Mouse (Mus musculus) adrenal gland, postnatal 10 days (tissue): ENCODE data around the gene Nup160. TPM values are rescaled to one million over a fixed set of nuclear protein-coding genes. Genes with fewer than 3 reads are reported as not detected.

Experiments used
- DNase-seq: peaks from one replicate; pipeline ENCODE4 v3.0.0; 2021; ENCODE audit warnings: mixed read lengths
- total RNA-seq, 2 experiments: library from RNA; stranded (reverse); gene quantifications; 2 replicates each; pipeline ENCODE4 v1.2.3; 2021

The Nup160 gene
- total RNA-seq, 2 experiments from 2014 or later = 17.7 to 25.7 TPM

DNA sequence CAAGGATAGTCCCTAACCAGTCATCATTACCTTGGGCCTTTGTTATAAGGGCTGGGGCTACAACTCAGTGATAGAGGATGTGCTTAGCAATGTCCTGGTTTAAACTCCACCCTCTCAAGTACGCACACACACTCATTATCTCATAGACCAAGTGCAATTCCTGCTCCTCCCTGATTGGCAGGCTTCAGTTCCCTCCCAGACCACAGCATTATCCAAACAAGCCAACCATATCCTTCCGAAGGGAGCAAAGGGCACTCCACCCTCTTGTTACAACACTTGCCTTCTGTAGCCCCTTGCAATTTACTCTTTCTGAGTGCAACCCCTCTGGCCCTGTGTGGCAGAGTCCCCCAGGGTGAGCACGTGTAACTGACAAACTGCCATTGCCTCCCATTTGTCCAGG lies 15.6 kb upstream of the Nup160 start:
- DNase-seq = no peak

DNA sequence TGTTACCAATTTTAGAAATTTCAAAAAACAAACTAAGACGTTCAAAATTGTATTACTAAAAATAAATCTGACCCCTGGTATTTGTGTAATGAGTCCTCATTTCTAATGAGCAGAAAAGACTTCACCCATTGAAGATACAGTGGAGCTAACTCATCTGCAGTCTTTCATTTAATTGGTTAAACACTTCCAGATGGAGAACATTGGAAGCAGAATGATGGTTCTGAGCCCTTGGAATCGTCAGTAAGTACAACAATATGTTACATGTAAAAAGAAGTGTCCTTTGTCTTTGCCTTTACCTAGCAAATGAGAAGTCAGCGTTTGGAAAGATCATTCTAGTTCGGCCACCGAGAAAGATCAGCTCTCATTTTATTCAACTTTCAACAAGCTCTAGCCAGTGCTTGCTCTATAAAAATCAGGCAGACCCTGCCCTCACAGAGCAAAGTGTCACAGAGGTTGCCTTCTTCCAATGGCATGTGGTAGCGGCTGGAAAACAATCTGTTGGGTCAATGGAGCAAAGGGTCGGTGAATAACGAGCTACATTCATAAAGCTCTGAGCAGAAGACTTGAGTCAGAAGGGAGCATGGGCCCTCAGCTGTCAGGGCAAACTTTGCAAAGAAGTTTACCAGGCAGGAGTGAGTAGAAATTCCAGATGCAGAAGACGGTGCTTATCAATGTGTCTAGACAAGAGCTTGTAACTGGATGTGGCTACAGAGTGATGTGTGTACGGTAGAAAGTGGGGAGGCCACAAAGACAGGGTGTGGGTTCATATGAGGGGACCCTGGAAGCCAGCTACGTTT lies 10.2 kb upstream of the Nup160 start:
- DNase-seq = no peak

DNA sequence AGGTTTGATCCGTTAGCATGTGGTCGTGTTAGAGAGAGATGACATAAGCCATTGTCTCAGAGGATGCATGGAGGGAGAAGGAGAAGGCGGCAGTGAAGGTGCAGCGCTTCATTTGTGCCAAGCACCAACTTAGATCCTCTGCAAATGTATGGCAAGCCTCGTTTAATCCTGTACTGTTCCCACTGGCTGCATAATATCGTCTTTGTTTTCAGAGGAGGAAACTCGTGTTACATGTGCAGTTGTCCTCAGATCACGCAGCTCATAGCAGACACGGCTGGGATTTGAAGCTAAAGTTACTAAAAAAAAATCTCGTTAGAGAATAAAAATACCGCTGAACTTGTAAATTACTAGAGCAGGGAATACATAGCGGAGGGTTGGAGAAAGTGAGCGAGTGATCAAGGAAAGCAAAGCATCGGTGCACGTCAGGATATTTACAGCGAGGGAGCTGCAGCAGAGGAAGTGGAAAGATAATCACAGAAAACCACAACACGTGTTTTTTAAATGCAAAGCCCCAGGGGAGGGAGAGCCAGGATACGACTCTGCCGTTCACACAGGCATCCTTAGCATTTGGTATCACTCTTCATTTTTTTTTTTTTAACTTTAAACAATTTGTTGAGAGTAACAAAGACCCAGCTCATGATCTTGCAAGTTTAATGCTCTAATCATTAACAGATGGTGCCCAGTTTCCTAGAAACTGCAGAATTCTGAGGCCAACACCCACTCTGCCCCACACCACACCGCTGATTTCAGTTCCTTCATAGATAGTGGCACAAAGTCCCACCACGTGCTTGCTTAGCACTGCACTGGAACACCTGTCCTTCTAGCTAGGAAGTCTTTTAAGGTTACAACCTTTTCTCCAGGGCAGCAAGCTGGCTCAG lies 9.4 kb upstream of the Nup160 start:
- DNase-seq = no peak

DNA sequence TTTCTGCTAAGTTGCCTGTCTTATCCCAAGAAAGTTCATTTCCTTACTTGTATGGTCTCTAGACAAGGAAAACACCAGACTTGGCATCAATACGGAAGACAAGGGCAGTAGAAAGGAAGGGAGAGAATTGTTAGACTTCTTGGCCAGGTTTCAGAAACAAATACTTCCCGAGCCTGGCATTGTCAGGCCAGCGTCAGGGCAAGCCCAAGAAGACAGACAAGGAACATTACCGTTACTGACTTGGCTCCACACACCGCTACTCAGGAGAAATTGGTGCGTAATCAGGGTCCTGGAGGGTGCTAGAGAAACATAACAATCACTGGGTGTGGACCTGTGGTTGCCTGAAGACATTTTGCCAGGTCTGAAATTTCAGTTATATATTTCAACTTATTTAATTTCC lies 6.7 kb upstream of the Nup160 start:
- DNase-seq = no peak

- no peak for DNase-seq
Measured at GRCm38 (mm10) chr2:90673339-90673738, 3.7 kb upstream of the Nup160 start.

GRCm38 (mm10) chr2:90674555-90674954 lies 2.5 kb upstream of the Nup160 start:
- no peak for DNase-seq

GRCm38 (mm10) chr2:90675488-90675887 lies 1.5 kb upstream of the Nup160 start:
- no peak for DNase-seq

DNA sequence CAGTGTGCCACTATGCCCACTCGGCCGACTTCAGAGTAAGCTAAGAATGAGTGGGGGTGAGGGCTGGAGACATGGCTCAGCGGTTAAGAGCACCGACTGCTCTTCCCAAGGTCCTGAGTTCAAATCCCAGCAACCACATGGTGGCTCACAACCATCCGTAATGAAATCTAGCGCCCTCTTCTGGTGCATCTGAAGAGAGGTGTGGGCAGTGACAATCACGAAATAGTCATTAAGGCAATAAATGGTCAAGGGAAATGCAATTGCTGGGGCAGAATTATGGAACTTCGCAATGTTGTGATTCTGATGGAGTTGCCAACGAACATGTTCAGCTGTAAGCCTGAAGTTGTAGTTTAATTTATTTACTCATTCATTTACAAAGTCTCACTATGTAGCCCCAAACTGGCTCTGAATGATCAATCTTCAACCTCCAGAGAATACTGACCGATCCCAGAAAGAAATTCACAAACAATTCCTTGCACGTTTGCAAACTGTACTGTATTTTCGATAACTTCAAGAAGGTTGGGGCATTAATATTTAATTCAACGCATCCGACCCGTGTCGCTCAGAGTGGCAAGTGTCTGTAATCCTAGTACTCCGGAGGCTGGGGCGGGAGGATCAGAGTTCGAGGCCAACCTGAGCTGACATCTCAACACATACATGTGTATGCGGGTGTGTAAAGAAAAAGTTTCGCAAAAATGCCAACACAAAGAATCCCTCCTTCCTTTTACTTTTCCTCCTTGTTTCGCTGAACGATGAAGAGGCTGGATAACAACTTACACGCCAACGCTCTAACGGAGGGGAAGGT lies 1.4 kb downstream of the Nup160 start:
- no peak for DNase-seq

- peak; percentile 97 for DNase-seq
Measured at GRCm38 (mm10) chr2:90679061-90679810, 2.2 kb downstream of the Nup160 start.

GRCm38 (mm10) chr2:90700943-90701342 lies 23.9 kb downstream of the Nup160 start:
- DNase-seq = no peak

DNA sequence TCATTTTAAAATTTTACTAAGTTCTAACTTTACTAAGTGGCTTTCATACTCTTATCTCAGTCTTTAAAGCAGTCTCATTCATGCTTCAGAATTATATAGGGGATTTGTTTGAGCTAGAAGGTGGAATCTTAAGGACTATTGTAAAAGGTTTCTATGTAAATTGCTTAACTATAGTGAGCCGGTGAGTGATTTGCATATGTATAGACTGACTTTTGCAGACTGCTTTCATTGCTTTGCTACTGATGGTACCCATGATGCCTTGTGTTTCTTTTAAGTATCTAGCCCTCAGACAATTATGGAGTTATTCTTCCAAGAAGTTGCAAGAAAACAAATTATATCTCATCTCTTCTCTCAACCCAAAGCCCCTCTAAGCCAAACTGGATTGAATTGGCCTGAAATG lies 31.5 kb downstream of the Nup160 start:
- no peak for DNase-seq

GRCm38 (mm10) chr2:90715555-90716092 lies 38.6 kb downstream of the Nup160 start:
- no peak for DNase-seq

GRCm38 (mm10) chr2:90717366-90717765 lies 40.4 kb downstream of the Nup160 start:
- DNase-seq = no peak

DNA sequence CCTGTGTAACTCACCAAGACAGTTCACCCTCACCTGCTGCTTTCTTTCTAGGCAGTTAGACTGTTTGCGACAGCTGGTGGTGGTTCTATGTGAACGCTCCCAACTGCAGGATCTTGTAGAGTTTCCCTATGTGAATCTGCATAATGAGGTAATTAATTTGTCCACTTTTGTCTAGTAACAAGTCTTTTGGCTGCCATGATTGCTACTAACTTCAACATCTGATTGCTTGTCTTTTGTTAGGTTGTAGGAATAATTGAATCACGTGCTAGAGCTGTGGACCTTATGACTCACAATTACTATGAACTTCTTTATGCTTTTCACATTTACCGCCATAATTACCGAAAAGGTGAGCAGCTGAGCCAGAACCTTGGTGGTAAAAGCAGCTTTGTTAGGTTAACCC lies 40.9 kb downstream of the Nup160 start:
- no peak for DNase-seq

GRCm38 (mm10) chr2:90726818-90727217 lies 49.8 kb downstream of the Nup160 start:
- no peak for DNase-seq

DNA sequence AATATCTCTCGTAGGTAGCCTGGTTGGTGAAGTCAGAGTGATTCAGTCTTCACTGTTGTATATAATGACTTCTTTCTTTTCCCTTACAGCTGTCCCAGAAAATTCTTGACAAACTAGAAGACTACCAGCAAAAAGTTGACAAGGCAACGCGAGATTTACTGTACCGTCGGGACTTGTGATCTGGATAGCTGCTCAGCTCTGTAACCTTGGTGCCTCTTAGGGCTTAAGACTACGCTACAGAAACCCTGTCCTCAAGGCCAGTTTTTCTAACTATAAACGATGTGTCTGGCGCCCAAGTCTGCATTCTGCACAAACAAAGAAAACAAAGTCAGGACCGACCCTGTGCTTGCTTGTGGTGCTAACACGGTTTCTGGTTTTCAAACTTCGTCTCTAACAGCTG lies 58.3 kb downstream of the Nup160 start:
- peak; percentile 17 for DNase-seq

- DNase-seq = no peak
Measured at GRCm38 (mm10) chr2:90738801-90739200, 61.8 kb downstream of the Nup160 start.

DNA sequence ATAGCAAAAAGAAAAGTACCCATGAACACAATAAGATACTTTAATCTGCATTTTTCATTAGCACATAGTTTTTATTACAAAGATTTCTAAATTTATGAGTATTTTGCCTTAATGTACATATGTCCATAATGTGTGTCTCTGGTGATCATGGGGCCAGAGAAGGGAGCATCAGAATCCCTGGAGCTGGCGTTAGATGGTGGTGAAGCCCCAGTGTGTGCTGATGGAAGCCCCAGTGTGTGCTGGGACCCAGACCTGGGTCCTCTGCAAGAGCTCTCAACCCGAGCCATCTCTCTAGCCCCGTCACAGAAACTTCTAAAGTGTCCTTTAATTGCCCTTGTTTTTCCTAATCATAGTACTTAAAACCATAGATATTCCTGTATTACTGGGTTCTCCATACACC lies 62.3 kb downstream of the Nup160 start:
- no peak for DNase-seq

- DNase-seq = no peak
Measured at GRCm38 (mm10) chr2:90739921-90740320, 62.9 kb downstream of the Nup160 start.

- peak; percentile 29 for DNase-seq
Measured at GRCm38 (mm10) chr2:90744285-90745052, 67.5 kb downstream of the Nup160 start.
